Mouse (Mus musculus): ENCODE results near the gene Znhit1. TPM values are rescaled to one million over a fixed set of nuclear protein-coding genes. Genes with fewer than 3 reads are reported as not detected.
"Not testable (repeated sequence)": the region's sequence is repeated elsewhere in the genome, so short reads cannot be mapped to it uniquely, and the experiment has no call there.

Gene Znhit1
- polyA plus RNA-seq, 1 experiment from 2014 or later = 90.5 TPM

- Histone ChIP-seq H3K27me3 (ENCODE audit: insufficient read depth, low read length) (no peaks in the 10 kb centered on the region), H3K27ac (ENCODE audit: low read length) (peak overlapping the region; percentile 78; the same call in 1 of the 2 replicates), H3K36me3 (ENCODE audit: insufficient read depth, low read length) (peaks cover 10% of the 10 kb centered on the region), H3K9ac (replicated peaks; ENCODE audit: low read length) (no peak overlapping the region), H3K4me2 (replicated peaks; ENCODE audit: low read depth, low read length) (no peak overlapping the region), H3K9me3 (ENCODE audit: low read length) (no peaks in the 10 kb centered on the region), H3K4me1 (ENCODE audit: insufficient read depth, low read length) (peaks cover 19% of the 10 kb centered on the region), H3K4me3 (ENCODE audit: low read length) (no peak overlapping the region)
- WGBS = 93% methylated on average over 6 of the region's 6 CpGs
- ATAC-seq (ENCODE audit: low FRiP score, low TSS enrichment) = no peak
Measured at GRCm38 (mm10) chr5:136960053-136960452, 27.8 kb downstream of the Znhit1 start.

DNA sequence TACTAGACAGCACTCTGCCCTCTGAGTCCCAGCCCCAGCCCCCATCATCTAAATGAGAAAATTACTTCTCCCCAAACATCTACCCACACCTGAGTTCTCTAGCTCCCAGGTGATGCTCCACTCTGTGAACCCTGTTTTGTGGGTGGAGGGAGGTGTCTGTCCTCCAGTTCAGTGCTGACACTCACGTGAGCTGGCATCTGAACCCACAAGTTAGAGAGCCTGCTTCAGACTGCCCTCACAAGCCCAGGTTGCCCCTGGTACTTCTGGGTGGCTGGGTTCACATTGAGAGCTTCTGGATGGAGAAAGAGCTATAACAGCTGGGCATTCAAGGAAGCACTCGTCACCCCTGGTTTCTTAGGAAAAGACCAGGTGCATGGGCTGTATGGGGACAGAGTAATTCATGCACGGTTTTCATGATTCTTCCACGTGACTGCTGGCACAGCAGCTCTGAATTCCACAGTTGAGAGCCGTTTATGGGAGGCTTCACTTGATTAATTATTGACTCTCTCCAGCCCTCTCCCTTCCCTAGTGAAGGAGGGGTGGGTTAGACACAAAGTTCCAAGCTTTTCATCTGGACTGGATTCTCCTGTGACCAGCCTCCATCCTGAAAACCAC, 28.7 kb downstream of the Znhit1 start:
- WGBS = 28% methylated on average over 5 of the region's 5 CpGs
- peak overlapping the region; percentile 78 for H3K27ac ChIP-seq (ENCODE audit: low read length)
- H3K9ac ChIP-seq (replicated peaks; ENCODE audit: low read length) = no peak overlapping the region
- H3K4me2 ChIP-seq (replicated peaks; ENCODE audit: low read depth, low read length) = no peak overlapping the region
- ATAC-seq (ENCODE audit: low FRiP score, low TSS enrichment) = peak; percentile 65
- H3K36me3 ChIP-seq (ENCODE audit: insufficient read depth, low read length) = peaks cover 4% of the 10 kb centered on the region; the same call in 1 of the 2 replicates
- H3K27me3 ChIP-seq (ENCODE audit: insufficient read depth, low read length) = no peaks in the 10 kb centered on the region
- no peaks in the 10 kb centered on the region for H3K9me3 ChIP-seq (ENCODE audit: low read length)
- no peak overlapping the region for H3K4me3 ChIP-seq (ENCODE audit: low read length)
- peaks cover 19% of the 10 kb centered on the region; the same call in 1 of the 2 replicates for H3K4me1 ChIP-seq (ENCODE audit: insufficient read depth, low read length)

DNA sequence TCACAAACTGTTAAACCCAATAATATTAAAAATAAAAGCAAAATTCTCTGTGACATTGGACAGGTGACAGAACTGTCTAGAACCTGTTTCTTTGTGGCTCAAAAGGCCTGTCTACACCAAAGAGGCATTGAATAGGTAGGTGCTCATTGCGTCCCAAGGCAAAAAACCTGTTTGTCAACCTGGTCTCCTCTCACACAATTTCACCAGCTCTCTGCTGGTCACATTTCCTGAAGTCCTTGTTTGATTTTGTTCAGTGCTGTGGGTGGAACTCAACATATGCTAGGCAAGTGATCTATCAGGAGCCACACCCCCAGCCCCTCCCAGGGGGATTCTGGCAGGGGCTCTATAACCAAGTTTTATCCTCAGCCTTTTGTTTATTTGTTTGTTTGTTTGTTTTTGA, 30.6 kb downstream of the Znhit1 start:
- Histone ChIP-seq H3K4me3 (ENCODE audit: low read length) (no peak overlapping the region), H3K9ac (replicated peaks; ENCODE audit: low read length) (no peak overlapping the region), H3K27me3 (ENCODE audit: insufficient read depth, low read length) (no peaks in the 10 kb centered on the region), H3K4me1 (ENCODE audit: insufficient read depth, low read length) (peaks cover 19% of the 10 kb centered on the region), H3K27ac (ENCODE audit: low read length) (no peak overlapping the region), H3K36me3 (ENCODE audit: insufficient read depth, low read length) (no peaks in the 10 kb centered on the region), H3K9me3 (ENCODE audit: low read length) (no peaks in the 10 kb centered on the region), H3K4me2 (replicated peaks; ENCODE audit: low read depth, low read length) (no peak overlapping the region)
- 88% methylated on average over 1 of the region's 1 CpGs for WGBS
- ATAC-seq (ENCODE audit: low FRiP score, low TSS enrichment) = no peak

GRCm38 (mm10) chr5:136955622-136956021, 32.2 kb downstream of the Znhit1 start:
- Histone ChIP-seq H3K4me1 (ENCODE audit: insufficient read depth, low read length) (peaks cover 13% of the 10 kb centered on the region), H3K27me3 (ENCODE audit: insufficient read depth, low read length) (no peaks in the 10 kb centered on the region), H3K36me3 (ENCODE audit: insufficient read depth, low read length) (no peaks in the 10 kb centered on the region), H3K4me2 (replicated peaks; ENCODE audit: low read depth, low read length) (no peak overlapping the region), H3K9ac (replicated peaks; ENCODE audit: low read length) (no peak overlapping the region), H3K9me3 (ENCODE audit: low read length) (no peaks in the 10 kb centered on the region), H3K4me3 (ENCODE audit: low read length) (no peak overlapping the region), H3K27ac (ENCODE audit: low read length) (no peak overlapping the region)
- 80% methylated on average over 4 of the region's 4 CpGs for WGBS
- ATAC-seq (ENCODE audit: low FRiP score, low TSS enrichment) = no peak

DNA sequence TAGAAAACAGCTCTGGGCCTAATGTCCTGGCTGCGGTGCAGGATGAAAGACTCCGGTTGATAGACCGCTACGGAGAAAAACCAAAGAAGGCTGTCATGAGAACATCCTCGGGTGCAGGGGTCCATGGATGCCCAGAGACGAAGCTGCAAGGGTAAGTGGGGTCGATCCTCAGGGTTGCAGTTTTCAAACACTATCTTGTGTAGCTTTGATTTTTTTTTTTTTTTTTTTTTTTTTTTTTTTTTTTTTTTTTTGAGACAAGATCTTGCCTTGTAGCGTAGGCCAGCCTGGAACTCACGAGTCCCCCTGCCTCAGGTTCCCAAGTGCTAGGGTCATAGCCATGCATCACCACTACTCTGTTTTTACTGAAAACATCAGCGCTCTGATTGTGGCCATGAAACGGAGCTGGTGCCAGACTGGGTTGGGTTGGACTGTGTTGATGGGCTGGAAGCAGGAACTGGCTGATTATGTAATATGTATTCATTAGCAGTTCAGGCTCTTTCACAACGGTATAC, 34.3 kb downstream of the Znhit1 start:
- Histone ChIP-seq H3K27me3 (ENCODE audit: insufficient read depth, low read length) (no peaks in the 10 kb centered on the region), H3K36me3 (ENCODE audit: insufficient read depth, low read length) (no peaks in the 10 kb centered on the region), H3K9me3 (ENCODE audit: low read length) (no peaks in the 10 kb centered on the region), H3K4me3 (ENCODE audit: low read length) (peak overlapping the region; percentile 80), H3K4me1 (ENCODE audit: insufficient read depth, low read length) (peaks cover 13% of the 10 kb centered on the region), H3K4me2 (replicated peaks; ENCODE audit: low read depth, low read length) (peak overlapping the region; percentile 87), H3K27ac (ENCODE audit: low read length) (peak overlapping the region; percentile 67), H3K9ac (replicated peaks; ENCODE audit: low read length) (peak overlapping the region; percentile 76)
- peak; percentile 36 for ATAC-seq (ENCODE audit: low FRiP score, low TSS enrichment)
- WGBS = 3% methylated on average over 12 of the region's 12 CpGs

GRCm38 (mm10) chr5:136953015-136953414, 34.8 kb downstream of the Znhit1 start, which contains the start of gene Fis1:
Gene Fis1, plus strand, starts transcription at chr5:136953275.
- H3K27ac ChIP-seq (ENCODE audit: low read length) = peak within 1 kb of the TSS; percentile 67
- peak; percentile 99 for ATAC-seq (ENCODE audit: low FRiP score, low TSS enrichment)
- peak within 1 kb of the TSS; percentile 76 for H3K9ac ChIP-seq (replicated peaks; ENCODE audit: low read length)
- 0% methylated on average over 23 of the region's 23 CpGs for WGBS
- peak within 1 kb of the TSS; percentile 87 for H3K4me2 ChIP-seq (replicated peaks; ENCODE audit: low read depth, low read length)
- H3K9me3 ChIP-seq (ENCODE audit: low read length) = no peaks in the 10 kb centered on the region
- peaks cover 13% of the 10 kb centered on the region for H3K4me1 ChIP-seq (ENCODE audit: insufficient read depth, low read length)
- no peaks in the 10 kb centered on the region for H3K27me3 ChIP-seq (ENCODE audit: insufficient read depth, low read length)
- peak within 1 kb of the TSS; percentile 80 for H3K4me3 ChIP-seq (ENCODE audit: low read length)
- H3K36me3 ChIP-seq (ENCODE audit: insufficient read depth, low read length) = no peaks in the 10 kb centered on the region

GRCm38 (mm10) chr5:136952153-136952552, 35.7 kb downstream of the Znhit1 start:
- Histone ChIP-seq H3K4me3 (ENCODE audit: low read length) (peak overlapping the region; percentile 80; the same call in 1 of the 2 replicates), H3K27me3 (ENCODE audit: insufficient read depth, low read length) (no peaks in the 10 kb centered on the region), H3K27ac (ENCODE audit: low read length) (no peak overlapping the region), H3K36me3 (ENCODE audit: insufficient read depth, low read length) (no peaks in the 10 kb centered on the region), H3K4me2 (replicated peaks; ENCODE audit: low read depth, low read length) (no peak overlapping the region), H3K9ac (replicated peaks; ENCODE audit: low read length) (no peak overlapping the region), H3K9me3 (ENCODE audit: low read length) (no peaks in the 10 kb centered on the region), H3K4me1 (ENCODE audit: insufficient read depth, low read length) (peaks cover 13% of the 10 kb centered on the region)
- ATAC-seq (ENCODE audit: low FRiP score, low TSS enrichment) = no peak
- WGBS = 77% methylated on average over 4 of the region's 4 CpGs

DNA sequence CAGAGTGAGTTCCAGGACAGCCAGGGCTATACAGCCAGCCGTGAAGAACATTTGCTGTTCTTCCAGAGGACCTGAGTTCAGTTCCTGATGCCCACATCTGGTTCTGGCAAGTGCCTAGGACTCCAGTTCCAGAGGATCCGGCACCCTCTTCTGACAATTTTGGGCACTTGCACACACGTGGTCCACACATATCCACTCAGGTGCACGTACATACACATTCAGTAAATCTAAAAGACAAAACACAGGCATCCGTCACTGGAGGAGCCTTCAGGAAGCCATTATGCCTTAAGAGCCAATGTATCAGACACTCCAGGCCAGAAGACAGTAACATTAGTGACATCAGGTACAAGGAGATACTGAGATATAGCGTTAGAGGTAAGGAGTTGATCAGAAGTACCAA, 37.3 kb downstream of the Znhit1 start:
- no peak for ATAC-seq (ENCODE audit: low FRiP score, low TSS enrichment)
- Histone ChIP-seq H3K27ac (ENCODE audit: low read length) (no peak overlapping the region), H3K9me3 (ENCODE audit: low read length) (no peaks in the 10 kb centered on the region), H3K4me3 (ENCODE audit: low read length) (no peak overlapping the region), H3K27me3 (ENCODE audit: insufficient read depth, low read length) (no peaks in the 10 kb centered on the region), H3K4me2 (replicated peaks; ENCODE audit: low read depth, low read length) (no peak overlapping the region), H3K36me3 (ENCODE audit: insufficient read depth, low read length) (no peaks in the 10 kb centered on the region), H3K9ac (replicated peaks; ENCODE audit: low read length) (no peak overlapping the region), H3K4me1 (ENCODE audit: insufficient read depth, low read length) (peaks cover 13% of the 10 kb centered on the region)
- WGBS = 94% methylated on average over 6 of the region's 6 CpGs

GRCm38 (mm10) chr5:136949551-136950336, 38.1 kb downstream of the Znhit1 start:
- H3K27ac ChIP-seq (ENCODE audit: low read length); ATAC-seq (ENCODE audit: low FRiP score, low TSS enrichment); H3K4me3 ChIP-seq (ENCODE audit: low read length); H3K36me3 ChIP-seq (ENCODE audit: insufficient read depth, low read length); H3K9ac ChIP-seq (replicated peaks; ENCODE audit: low read length); H3K9me3 ChIP-seq (ENCODE audit: low read length); H3K27me3 ChIP-seq (ENCODE audit: insufficient read depth, low read length); H3K4me2 ChIP-seq (replicated peaks; ENCODE audit: low read depth, low read length): not testable (repeated sequence)
- H3K4me1 ChIP-seq (ENCODE audit: insufficient read depth, low read length) = peaks cover 13% of the 10 kb centered on the region
- WGBS = 84% methylated on average over 14 of the region's 14 CpGs

DNA sequence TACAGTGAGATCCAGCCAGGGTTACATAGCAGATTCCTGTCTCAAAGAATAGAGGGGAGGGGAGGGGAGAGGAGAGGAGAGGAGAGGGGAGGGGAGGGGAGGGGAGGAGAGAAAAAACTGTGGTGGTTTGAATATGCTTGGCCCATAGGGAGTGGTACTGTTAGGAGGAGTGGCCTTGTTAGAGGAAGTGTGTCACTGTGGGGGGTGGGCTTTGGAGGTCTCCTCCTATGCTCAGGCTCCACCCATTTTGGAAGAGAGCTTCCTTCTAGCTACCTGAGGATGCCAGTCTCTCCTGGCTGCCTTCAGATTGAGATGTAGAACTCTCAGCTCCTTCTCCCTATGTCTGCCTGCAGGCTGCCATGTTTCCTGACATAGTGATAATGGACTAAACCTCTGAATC, 39.9 kb downstream of the Znhit1 start:
- no peak for ATAC-seq (ENCODE audit: low FRiP score, low TSS enrichment)
- Histone ChIP-seq H3K9me3 (ENCODE audit: low read length) (no peaks in the 10 kb centered on the region), H3K4me3 (ENCODE audit: low read length) (no peak overlapping the region)

More for the DNA sequence above, 39.9 kb downstream of the Znhit1 start:
- H3K4me2 ChIP-seq (replicated peaks; ENCODE audit: low read depth, low read length) = no peak overlapping the region
- no peak overlapping the region for H3K27ac ChIP-seq (ENCODE audit: low read length)
- no peaks in the 10 kb centered on the region for H3K36me3 ChIP-seq (ENCODE audit: insufficient read depth, low read length)
- H3K4me1 ChIP-seq (ENCODE audit: insufficient read depth, low read length) = peaks cover 5% of the 10 kb centered on the region; the same call in 1 of the 2 replicates
- no peaks in the 10 kb centered on the region for H3K27me3 ChIP-seq (ENCODE audit: insufficient read depth, low read length)
- H3K9ac ChIP-seq (replicated peaks; ENCODE audit: low read length) = no peak overlapping the region

All from kidney, embryonic 16.5 days (tissue).